Mouse (Mus musculus) kidney, postnatal 25 days (tissue): Measurements from ENCODE around the gene Cx3cr1.

Source experiments
- DNase-seq, 2 experiments: peaks; one replicate each; pipeline ENCODE4 v3.0.0; 2021; ENCODE audit warnings: mixed read lengths in 2 of 2

Gene Cx3cr1

GRCm38 (mm10) chr9:119852347-119853030, 217.2 kb downstream of the Cx3cr1 start:
- peak; percentile 56 to 78 for DNase-seq
